ENCODE assay signal across 12 mouse cellular contexts in the genomic region with DNA sequence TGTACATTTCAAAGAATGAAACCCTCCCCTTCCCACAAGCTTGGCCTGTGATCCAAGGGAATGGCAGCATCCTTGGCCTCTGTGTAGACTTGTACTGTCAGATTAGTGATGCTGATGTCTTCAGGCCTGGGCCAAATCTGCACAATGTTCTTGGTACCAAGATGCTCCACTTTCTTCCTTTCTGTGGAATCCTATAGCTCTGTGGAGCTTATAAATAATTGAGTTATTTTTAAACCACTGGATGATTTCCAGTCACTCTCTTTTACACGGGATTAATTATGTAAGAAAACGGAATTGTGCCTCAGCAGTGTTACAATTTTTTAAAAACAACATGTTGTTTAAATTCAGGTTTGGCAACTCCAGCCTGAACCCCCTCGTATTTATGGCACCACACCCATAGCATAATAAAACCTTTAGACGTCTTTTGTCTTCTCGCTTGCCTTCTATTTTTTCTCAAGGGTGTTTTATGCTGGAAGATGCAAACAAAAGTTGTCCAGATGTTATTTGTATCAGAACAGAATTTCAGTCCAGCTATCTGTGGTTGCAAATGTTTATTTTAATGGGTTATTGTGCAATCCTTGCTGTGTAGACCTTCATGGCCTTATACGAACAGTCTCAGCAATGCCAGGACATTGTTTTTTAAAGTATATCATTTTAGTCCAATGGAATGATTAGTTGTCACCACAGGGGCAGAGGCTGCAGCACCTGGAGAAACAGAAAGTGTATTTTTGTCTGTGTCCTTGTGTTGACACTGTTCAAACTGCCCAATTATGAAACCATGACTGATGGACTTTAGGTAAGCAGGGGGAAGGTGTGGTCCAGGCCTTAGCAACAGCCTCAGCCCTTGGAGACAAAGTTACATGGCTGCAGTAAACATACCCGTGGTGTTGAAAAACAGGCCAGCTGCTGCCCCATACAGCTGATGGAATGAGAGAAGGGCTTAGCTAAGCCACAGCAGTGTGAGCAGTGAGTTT.
DNase-seq lines count a peak whose midpoint lies in the region; ATAC-seq and TF ChIP-seq lines count a peak whose summit lies in the region.
"Had no signal": no experiment of that assay in that cellular context is flagged by ENCODE, and none has a peak within 500 bp of the region (broad histone marks: within the 10 kb centered on the region; RNA-seq: fewer than 3 reads in every experiment).

No protein-coding gene starts in this region.

- H3K4me2 ChIP-seq in hindbrain, embryonic 12.5 days (replicated peaks) = no peak overlapping the region
- H3K4me2 ChIP-seq: heart, embryonic 15.5 days had no signal

- H3K4me1 ChIP-seq in thymus, adult 2 months (replicated peaks; ENCODE audit: control insufficient read depth, insufficient read depth, low read length) = no peaks in the 10 kb centered on the region
- H3K4me1 ChIP-seq in hindbrain, embryonic 12.5 days = no peaks in the 10 kb centered on the region
- H3K4me1 ChIP-seq: heart, embryonic 15.5 days had no signal

- no peak overlapping the region for H3K4me3 ChIP-seq in thymus, adult 2 months (ENCODE audit: control insufficient read depth, insufficient read depth, low read length)
- H3K4me3 ChIP-seq in hindbrain, embryonic 12.5 days = no peak overlapping the region
- H3K4me3 ChIP-seq: heart, embryonic 15.5 days had no signal

- no peak for TF ChIP-seq POLR2A in thymus, adult 2 months (IDR thresholded peaks at IDR 0.05; ENCODE audit: control insufficient read depth, extremely low read depth, insufficient read depth, low read length, poor library complexity)

- H3K9me3 ChIP-seq in hindbrain, embryonic 12.5 days (replicated peaks) = no peaks in the 10 kb centered on the region
- H3K9me3 ChIP-seq: heart, embryonic 15.5 days had no signal

- no peak overlapping the region for H3K9ac ChIP-seq in hindbrain, embryonic 12.5 days
- H3K9ac ChIP-seq: heart, embryonic 15.5 days had no signal

- TF ChIP-seq CTCF in thymus, adult 2 months (IDR thresholded peaks at IDR 0.05; ENCODE audit: borderline replicate concordance, control insufficient read depth, extremely low read depth, insufficient read depth, low read length, poor library complexity) = no peak

- no peak overlapping the region for H3K27ac ChIP-seq in thymus, adult 2 months (ENCODE audit: control insufficient read depth, insufficient read depth, low read length)
- no peak overlapping the region for H3K27ac ChIP-seq in hindbrain, embryonic 12.5 days
- H3K27ac ChIP-seq: heart, embryonic 15.5 days had no signal

- 86% methylated on average over 7 of the region's 7 CpGs for WGBS in thymus, adult 2 months
- WGBS in hindbrain, embryonic 12.5 days = 82% methylated on average over 7 of the region's 7 CpGs

- DNase-seq in heart, adult 11 months = peak; percentile 96
- DNase-seq in heart, postnatal 4 days = no peak
- DNase-seq in 3T3-L1 (ENCODE audit: low read depth, low spot score) = peak; percentile 93
- DNase-seq in lung, postnatal 10 days = peak; percentile 29
- DNase-seq in thymus, adult 2 months = no peak
- no peak for DNase-seq in cerebellum, postnatal 10 days
- DNase-seq: cerebellum, adult 2 months had no signal

- H3K36me3 ChIP-seq in thymus, adult 2 months (ENCODE audit: control insufficient read depth, insufficient read depth, low read length) = no peaks in the 10 kb centered on the region
- H3K36me3 ChIP-seq in hindbrain, embryonic 12.5 days = no peaks in the 10 kb centered on the region
- H3K36me3 ChIP-seq: heart, embryonic 15.5 days had no signal

- peak; percentile 37; the same call in 1 of the 2 replicates for ATAC-seq in granulocyte monocyte progenitor cell, adult 5-6 weeks (replicated peaks; ENCODE audit: poor library complexity, severe bottlenecking)
- no peak for ATAC-seq in hindbrain, embryonic 12.5 days (ENCODE audit: low FRiP score)
- ATAC-seq: midbrain, embryonic 16.5 days had no signal

- no peaks in the 10 kb centered on the region for H3K27me3 ChIP-seq in thymus, adult 2 months (ENCODE audit: control insufficient read depth, insufficient read depth, low read length)
- H3K27me3 ChIP-seq in hindbrain, embryonic 12.5 days = no peaks in the 10 kb centered on the region
- H3K27me3 ChIP-seq: CH12.LX; heart, embryonic 15.5 days had no signal

Comparison
In these comparisons a context has a peak if more than half of its experiments do, and no peak if none do; other contexts are left out.
1. DNase-seq: peak in heart, adult 11 months (single experiment), 3T3-L1 (single experiment) and lung, postnatal 10 days (single experiment); none in heart, postnatal 4 days (single experiment), thymus, adult 2 months (single experiment) and cerebellum, postnatal 10 days (0 of 2).